Mouse (Mus musculus): ENCODE data around the gene Chd2.
A peak's percentile ranks its signal among the peaks of the same experiment; 100 is the strongest.

GRCm38 (mm10) chr7:73541412-73542130 is at the start of gene Chd2:
- no peak for TF ChIP-seq CTCF (IDR thresholded peaks at IDR 0.05; ENCODE audit: low read depth, low read length)
- peak; percentile 91 for TF ChIP-seq POLR2A (IDR thresholded peaks at IDR 0.05; ENCODE audit: insufficient read depth, low read length)
- no peak for TF ChIP-seq EP300 (IDR thresholded peaks at IDR 0.05; ENCODE audit: insufficient read depth, low read depth, low read length)

Data from ES-Bruce4 (cell line).